Comparison of ENCODE assay signal across 30 mouse cellular contexts in the genomic region with DNA sequence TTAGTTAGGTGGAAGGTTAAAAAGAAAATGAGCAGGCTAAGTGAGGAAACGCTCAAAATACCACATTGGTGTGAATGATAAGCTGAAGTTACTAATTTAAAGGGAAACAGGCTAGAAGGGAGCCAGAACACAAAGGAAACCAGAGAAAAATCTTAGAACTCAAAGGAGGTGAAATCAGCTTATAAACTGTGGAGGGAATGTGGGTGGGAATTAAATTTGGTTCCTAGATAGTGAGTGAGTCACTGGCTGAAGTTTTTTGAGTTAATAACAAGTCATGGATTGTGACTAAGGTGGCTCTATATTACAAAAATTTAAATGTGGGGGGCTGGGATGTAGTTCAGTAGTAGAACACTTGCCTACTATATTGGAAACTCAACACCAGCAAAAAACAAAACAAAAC. TPM values are rescaled to one million over a fixed set of nuclear protein-coding genes. Genes with fewer than 3 reads are reported as not detected.
DNase-seq lines count a peak whose midpoint lies in the region; ATAC-seq and TF ChIP-seq lines count a peak whose summit lies in the region.
"Had no signal": no experiment of that assay in that cellular context is flagged by ENCODE, and none has a peak within 500 bp of the region (broad histone marks: within the 10 kb centered on the region; RNA-seq: fewer than 3 reads in every experiment).

No protein-coding gene starts in this region.

- no peaks in the 10 kb centered on the region for H3K27me3 ChIP-seq in intestine, postnatal 0 days (replicated peaks; ENCODE audit: control insufficient read depth, insufficient read depth, low read length)
- H3K27me3 ChIP-seq in intestine, embryonic 16.5 days (replicated peaks; ENCODE audit: control insufficient read depth, insufficient read depth, low read length), result no peaks in the 10 kb centered on the region
- no peaks in the 10 kb centered on the region for H3K27me3 ChIP-seq in liver, embryonic 16.5 days (ENCODE audit: control insufficient read depth, insufficient read depth, low read depth, low read length)
- H3K27me3 ChIP-seq: embryonic facial prominence, embryonic 13.5 days; heart, embryonic 12.5 days; limb, embryonic 15.5 days; lung, embryonic 15.5 days; midbrain, embryonic 13.5 days; neural tube, embryonic 15.5 days; Patski had no signal

- H3K9me3 ChIP-seq in intestine, postnatal 0 days (ENCODE audit: control insufficient read depth), result no peaks in the 10 kb centered on the region
- H3K9me3 ChIP-seq in intestine, embryonic 16.5 days (ENCODE audit: control insufficient read depth, low read length), result no peaks in the 10 kb centered on the region
- H3K9me3 ChIP-seq in liver, embryonic 16.5 days (replicated peaks; ENCODE audit: control insufficient read depth, low read length), result no peaks in the 10 kb centered on the region
- H3K9me3 ChIP-seq: embryonic facial prominence, embryonic 13.5 days; limb, embryonic 10.5 days; limb, embryonic 15.5 days; lung, embryonic 15.5 days; midbrain, embryonic 13.5 days; neural tube, embryonic 15.5 days had no signal

- H3K4me3 ChIP-seq in intestine, postnatal 0 days (ENCODE audit: low read depth, low read length), result no peak overlapping the region
- no peak overlapping the region for H3K4me3 ChIP-seq in intestine, embryonic 16.5 days (ENCODE audit: low read length)
- H3K4me3 ChIP-seq in liver, embryonic 16.5 days (ENCODE audit: low read depth, low read length), result no peak overlapping the region
- H3K4me3 ChIP-seq: embryonic facial prominence, embryonic 13.5 days; erythroblast, embryonic 14.5 days; heart, adult 2 months; heart, embryonic 12.5 days; limb, embryonic 10.5 days; limb, embryonic 15.5 days; lung, embryonic 15.5 days; midbrain, embryonic 13.5 days; neural tube, embryonic 15.5 days had no signal

- H3K36me3 ChIP-seq in intestine, postnatal 0 days (ENCODE audit: control insufficient read depth, insufficient read depth), result 0 out of 2 replicates have a peak, but pooled peaks cover 2% of the 10 kb centered on the region
- H3K36me3 ChIP-seq in intestine, embryonic 16.5 days (ENCODE audit: control insufficient read depth, insufficient read depth, low read length), result no peaks in the 10 kb centered on the region; the same call in 1 of the 2 replicates
- no peaks in the 10 kb centered on the region for H3K36me3 ChIP-seq in liver, embryonic 16.5 days (ENCODE audit: control insufficient read depth, insufficient read depth)
- H3K36me3 ChIP-seq: lung, embryonic 15.5 days; neural tube, embryonic 15.5 days had no signal

- 38% methylated on average over 1 of the region's 1 CpGs for WGBS in intestine, postnatal 0 days
- 52% methylated on average over 1 of the region's 1 CpGs for WGBS in intestine, embryonic 16.5 days
- 19% methylated on average over 1 of the region's 1 CpGs for WGBS in liver, embryonic 16.5 days (ENCODE audit: insufficient replicate concordance)

- H3K4me2 ChIP-seq in intestine, postnatal 0 days (replicated peaks; ENCODE audit: low read depth), result peak overlapping the region; percentile 97; the same call in 1 of the 2 replicates
- H3K4me2 ChIP-seq in intestine, embryonic 16.5 days (ENCODE audit: low read depth, low read length), result no peak overlapping the region
- peak overlapping the region; percentile 17; the same call in 1 of the 2 replicates for H3K4me2 ChIP-seq in liver, embryonic 16.5 days (ENCODE audit: low read depth, low read length)
- H3K4me2 ChIP-seq: heart, embryonic 12.5 days; limb, embryonic 15.5 days had no signal

- no peak for TF ChIP-seq CTCF in intestine, postnatal 0 days (IDR thresholded peaks at IDR 0.05; ENCODE audit: low read depth)

- no peak overlapping the region for H3K27ac ChIP-seq in intestine, postnatal 0 days (ENCODE audit: low read depth, low read length)
- no peak overlapping the region for H3K27ac ChIP-seq in intestine, embryonic 16.5 days (ENCODE audit: low read length)
- H3K27ac ChIP-seq in liver, embryonic 16.5 days (ENCODE audit: low read length), result no peak overlapping the region
- H3K27ac ChIP-seq: embryonic facial prominence, embryonic 13.5 days; heart, adult 2 months; hindbrain, embryonic 14.5 days; limb, embryonic 10.5 days; limb, embryonic 15.5 days; lung, embryonic 15.5 days; midbrain, embryonic 13.5 days; neural tube, embryonic 15.5 days had no signal

- DNase-seq in 3T3-L1 (ENCODE audit: low read depth, low spot score), result peak; percentile 44
- peak; percentile 66 for DNase-seq in brain, adult 2 months (ENCODE audit: low read depth, low spot score)
- no peak for DNase-seq in thymus, postnatal 0 days (ENCODE audit: low spot score)
- no peak for DNase-seq in Muller cell, postnatal 12 days (ENCODE audit: inconsistent ontology term)
- DNase-seq in adrenal gland, adult 8-10 months, result no peak
- DNase-seq: adrenal gland, postnatal 25 days; cerebellum, adult 18-20 months; cerebellum, postnatal 10 days; heart, adult 2 months; heart, postnatal 4 days; kidney, adult 8-10 months; kidney, postnatal 10 days; layer of hippocampus, adult 9-11 months; lung, postnatal 36 days; right cerebral cortex, postnatal 25 days; thymus, postnatal 14 days had no signal

- H3K9ac ChIP-seq in intestine, postnatal 0 days (ENCODE audit: low read depth, low read length), result no peak overlapping the region
- no peak overlapping the region for H3K9ac ChIP-seq in intestine, embryonic 16.5 days (ENCODE audit: low read depth, low read length)
- no peak overlapping the region for H3K9ac ChIP-seq in liver, embryonic 16.5 days (ENCODE audit: low read depth, low read length)
- H3K9ac ChIP-seq: embryonic facial prominence, embryonic 13.5 days; heart, embryonic 12.5 days; hindbrain, embryonic 14.5 days; limb, embryonic 15.5 days; lung, embryonic 15.5 days; midbrain, embryonic 13.5 days; neural tube, embryonic 15.5 days had no signal

- no peaks in the 10 kb centered on the region for H3K4me1 ChIP-seq in intestine, postnatal 0 days (replicated peaks; ENCODE audit: control insufficient read depth, insufficient read depth, low read length)
- H3K4me1 ChIP-seq in intestine, embryonic 16.5 days (ENCODE audit: control insufficient read depth, insufficient read depth, low read length), result peaks cover 12% of the 10 kb centered on the region; the same call in 1 of the 2 replicates
- peaks cover 12% of the 10 kb centered on the region for H3K4me1 ChIP-seq in liver, embryonic 16.5 days (ENCODE audit: control insufficient read depth, low read depth, low read length)

- no peak for ATAC-seq in intestine, postnatal 0 days
- ATAC-seq in intestine, embryonic 16.5 days, result no peak
- no peak for ATAC-seq in liver, embryonic 16.5 days (ENCODE audit: low read depth)
- ATAC-seq: forebrain, embryonic 16.5 days; midbrain, embryonic 13.5 days; Patski had no signal

RNA-seq across cellular contexts. Expression of a gene that starts 1.6 kb away (rescaled TPM):
- polyA plus RNA-seq in intestine, postnatal 0 days (2015; fragmentation: Nextera tagmentation; extraction: Ambion mirVana), result 66.5 and 70.0 TPM in 2 replicates
- 74.6 and 76.8 TPM in 2 replicates for polyA plus RNA-seq in intestine, embryonic 16.5 days (2015; fragmentation: Nextera tagmentation; extraction: Ambion mirVana)
- polyA plus RNA-seq in liver, embryonic 16.5 days (2015; fragmentation: Nextera tagmentation; extraction: Ambion mirVana), result 34.1 and 34.3 TPM in 2 replicates
- 61.9 and 69.3 TPM in 2 replicates for polyA plus RNA-seq in thymus, postnatal 0 days (2015; fragmentation: Nextera tagmentation; extraction: Ambion mirVana)
- total RNA-seq in adrenal gland, adult 8-10 months (2022), result 10 to 100 TPM; 67.9 to 83.7 (median 74.7) TPM

Comparison
In these comparisons a context has a peak if more than half of its experiments do, and no peak if none do; other contexts are left out.
1. DNase-seq: peak in 3T3-L1 (single experiment) and brain, adult 2 months (single experiment); none in thymus, postnatal 0 days (single experiment), Muller cell, postnatal 12 days (single experiment) and adrenal gland, adult 8-10 months (single experiment).